Mouse (Mus musculus): ENCODE data around the gene Caskin2.

Caskin2 gene

DNA sequence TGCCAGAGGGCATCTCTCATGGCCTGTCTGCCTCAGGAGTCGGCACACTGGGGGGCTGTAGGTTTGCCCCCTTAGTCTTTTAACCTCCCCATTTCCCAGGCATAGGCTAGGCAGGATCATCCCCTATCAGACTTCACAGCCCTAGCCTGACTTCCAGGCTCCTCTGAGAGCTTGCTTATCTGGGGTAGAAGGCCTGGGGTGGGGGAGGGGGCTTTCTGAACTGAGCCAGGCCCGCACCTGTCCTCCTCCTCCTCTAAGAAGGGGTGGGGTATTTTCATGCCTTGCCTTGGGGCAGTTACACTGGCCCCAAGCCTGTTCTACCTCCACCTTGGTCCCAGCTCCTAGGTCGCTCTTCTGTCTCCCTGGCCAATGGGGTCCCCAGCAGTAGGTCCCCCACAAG, 18.1 kb upstream of the Caskin2 start:
- in situ Hi-C loops (cut with MboI, MseI): no loop called here

DNA sequence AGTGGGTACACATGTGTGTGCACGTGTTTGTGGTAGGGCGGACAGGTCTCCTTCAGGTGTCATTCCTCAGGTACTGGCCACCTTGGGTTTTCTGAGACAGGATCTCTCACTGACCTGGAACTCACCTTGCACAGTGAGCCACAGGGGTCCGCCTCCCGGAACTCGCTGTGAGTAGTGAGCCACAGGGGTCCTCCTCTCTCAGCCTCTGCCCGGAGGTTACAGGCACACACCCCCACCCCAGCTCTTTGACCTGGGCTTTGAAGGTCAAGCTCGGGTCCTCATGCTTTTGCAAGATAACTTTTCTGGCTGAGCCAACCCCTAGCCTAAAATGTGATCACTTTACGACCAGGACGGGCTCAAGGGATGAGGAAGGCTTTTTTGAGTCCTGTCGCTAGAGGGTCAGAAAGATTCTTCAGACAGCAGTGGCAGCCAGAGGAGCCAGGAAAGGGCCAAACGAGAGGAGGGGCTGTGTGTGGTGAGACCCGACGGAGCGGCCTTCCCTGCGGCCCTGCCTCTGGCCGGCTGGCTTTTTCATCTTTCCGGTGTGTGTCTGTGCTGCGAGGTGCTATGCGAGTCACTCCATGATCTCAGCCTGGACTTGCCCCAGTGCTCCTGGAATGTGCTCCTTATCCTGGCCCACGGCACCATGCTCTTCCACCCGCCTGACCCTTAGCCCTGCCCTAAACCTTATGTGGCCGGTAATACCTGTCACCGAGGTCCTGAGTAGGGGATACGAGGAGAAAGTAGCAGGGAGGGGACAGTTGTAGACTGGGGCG, 17.3 kb upstream of the Caskin2 start:
- in situ Hi-C loops (cut with MboI, MseI): no loop called here

DNA sequence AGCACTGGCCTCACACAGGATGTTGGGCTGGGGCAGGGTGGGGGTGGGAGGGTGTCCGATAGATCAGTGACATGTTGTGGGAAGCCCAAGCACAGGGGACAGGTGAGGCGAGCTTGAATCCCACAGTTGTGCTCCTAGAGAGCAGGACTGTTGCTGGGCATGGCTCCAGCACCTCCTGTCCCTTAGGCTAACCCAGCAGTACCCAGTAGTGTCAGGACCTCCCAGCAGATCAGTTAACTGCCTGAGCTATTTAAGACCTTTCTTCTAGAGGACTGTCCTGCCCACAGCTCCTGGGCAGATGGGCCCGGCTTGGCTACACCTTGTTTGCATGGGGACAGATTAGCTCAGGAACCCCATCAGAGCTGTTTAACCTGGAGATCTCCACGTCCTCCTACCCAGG, 15.6 kb upstream of the Caskin2 start:
- in situ Hi-C loops (cut with MboI, MseI): no loop called here

DNA sequence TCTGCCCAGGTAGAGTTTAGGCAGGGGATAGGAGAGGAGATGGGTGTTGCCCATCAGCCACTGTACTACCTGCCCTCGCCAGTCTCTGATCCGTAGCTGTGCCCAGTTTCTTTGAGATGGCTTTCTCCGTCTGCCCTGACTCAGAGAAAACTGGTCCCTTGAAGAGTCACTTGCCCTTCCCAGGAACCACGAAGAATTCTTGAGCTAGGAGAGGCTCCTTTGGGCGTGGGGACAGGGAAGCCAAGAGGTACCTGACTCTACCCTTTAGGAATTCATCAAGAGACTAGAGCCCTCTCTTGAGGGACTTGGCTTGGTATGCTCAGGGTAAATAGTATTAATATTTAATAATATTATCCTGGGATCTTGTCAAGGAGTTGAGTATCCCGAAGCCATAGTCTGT, 14.2 kb upstream of the Caskin2 start:
- in situ Hi-C loops (cut with MboI, MseI): no loop called here

DNA sequence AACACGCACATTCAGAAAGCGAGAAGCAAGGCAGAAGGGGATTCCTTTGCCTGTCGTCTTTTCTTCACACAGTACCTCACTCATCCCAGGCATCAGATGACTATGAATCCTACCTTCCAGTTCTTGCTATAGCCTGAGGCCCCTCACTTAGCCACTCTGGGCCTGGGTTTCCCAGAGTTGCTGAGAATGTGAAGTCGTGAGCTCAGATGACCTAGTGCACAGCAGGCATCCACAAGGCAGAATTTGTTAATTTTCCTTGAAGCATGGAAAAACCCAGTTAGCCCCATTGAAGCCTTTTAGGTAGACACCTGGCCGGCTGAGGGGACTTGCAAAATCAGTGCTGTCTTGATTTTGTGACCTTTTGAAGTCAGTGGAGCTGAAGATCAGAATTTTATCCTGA, 13.0 kb upstream of the Caskin2 start:
- in situ Hi-C loops (cut with MboI, MseI): no loop called here

DNA sequence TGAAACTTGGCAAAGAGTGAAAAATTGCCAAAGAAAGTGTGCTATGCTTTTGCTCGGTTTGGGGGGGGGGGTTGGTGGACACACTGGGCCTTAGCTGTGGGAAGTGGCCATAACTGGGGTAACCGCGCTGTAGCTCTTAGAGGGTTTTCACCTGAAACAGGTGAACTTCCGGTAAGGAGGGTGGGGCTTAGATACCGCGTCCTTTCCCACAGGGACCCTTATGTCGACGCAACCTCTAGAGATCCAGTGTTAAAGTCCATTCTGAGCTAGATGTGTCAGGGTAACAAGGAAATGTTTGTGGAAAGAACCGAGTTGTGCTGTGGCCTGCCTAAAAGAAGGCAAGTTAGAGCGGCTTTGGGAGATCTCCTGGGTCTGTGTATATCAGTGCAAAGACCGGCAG, 11.4 kb upstream of the Caskin2 start:
- in situ Hi-C loops (cut with MboI, MseI): no loop called here

DNA sequence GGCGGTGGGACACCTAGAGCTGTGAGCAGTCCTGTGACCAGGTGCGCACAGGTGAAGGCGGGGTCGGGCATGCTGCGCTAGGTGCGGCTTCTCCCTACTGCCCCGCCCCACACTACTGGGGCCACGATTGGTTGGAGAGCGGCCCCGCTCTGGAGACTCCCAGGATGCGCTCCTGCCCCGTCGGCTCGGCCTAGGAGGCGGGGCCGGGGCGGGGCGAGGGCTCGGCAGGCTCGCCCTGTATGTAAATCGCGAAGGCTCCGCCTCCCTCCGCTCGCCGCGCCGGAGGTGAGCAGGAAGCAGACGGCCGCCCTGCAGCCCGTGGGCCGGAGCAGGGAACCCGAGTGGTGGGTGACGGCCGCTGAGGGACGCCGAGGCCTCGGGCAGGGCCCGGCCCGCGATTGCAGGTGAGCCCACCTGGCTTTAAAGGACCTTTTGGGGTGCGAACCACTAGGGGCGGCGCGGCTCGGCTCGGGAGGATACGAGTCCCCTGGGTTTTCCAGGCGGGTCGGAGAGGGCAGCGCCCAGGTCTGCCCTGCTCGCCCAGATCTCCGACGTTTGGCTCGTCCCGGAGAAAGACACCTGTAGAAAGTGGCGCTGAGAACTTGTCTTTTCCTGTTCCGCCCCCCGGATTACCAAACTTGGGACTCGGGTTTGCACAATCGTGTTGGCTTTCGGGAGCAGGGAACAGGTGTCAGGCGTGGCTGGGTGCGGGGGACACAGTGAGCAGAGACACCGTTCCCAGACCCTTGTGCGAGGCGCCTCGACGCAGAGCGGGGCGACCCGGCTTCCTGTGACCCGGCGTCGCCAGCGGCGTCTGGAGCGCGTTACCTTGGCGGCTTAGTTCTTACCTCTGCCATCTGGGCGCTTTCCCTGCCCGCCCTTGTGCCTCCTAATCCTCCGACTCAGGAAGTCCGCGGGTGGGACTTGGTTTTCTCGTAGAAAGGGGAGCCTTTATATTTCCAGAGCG, 10.6 kb upstream of the Caskin2 start, which contains the start of gene Llgl2:
Llgl2 (plus strand) TSS at position 276 of the 967 bp plus-strand sequence.
- in situ Hi-C loops (cut with MboI, MseI): no loop called here

DNA sequence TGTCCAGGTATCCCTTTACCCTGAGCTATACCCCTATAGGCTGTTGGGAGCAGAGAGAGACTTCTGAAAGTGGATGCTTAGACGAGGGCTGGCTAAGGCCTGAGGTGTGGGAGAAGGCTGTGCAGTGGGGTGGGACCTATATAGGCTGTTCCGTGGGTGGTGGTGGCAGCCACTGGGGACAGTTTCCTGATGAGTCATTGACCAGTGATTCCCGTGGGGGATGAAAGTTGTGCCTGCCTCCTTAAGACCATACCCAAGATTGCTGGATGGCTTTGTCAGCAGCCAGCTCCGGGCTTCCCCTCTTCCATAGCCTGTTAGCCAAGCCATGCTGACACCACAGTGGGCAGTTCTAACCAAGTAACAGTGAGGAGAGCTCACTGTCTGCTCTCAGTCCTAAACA, 7.6 kb upstream of the Caskin2 start:
- in situ Hi-C loops (cut with MboI, MseI): no loop called here

DNA sequence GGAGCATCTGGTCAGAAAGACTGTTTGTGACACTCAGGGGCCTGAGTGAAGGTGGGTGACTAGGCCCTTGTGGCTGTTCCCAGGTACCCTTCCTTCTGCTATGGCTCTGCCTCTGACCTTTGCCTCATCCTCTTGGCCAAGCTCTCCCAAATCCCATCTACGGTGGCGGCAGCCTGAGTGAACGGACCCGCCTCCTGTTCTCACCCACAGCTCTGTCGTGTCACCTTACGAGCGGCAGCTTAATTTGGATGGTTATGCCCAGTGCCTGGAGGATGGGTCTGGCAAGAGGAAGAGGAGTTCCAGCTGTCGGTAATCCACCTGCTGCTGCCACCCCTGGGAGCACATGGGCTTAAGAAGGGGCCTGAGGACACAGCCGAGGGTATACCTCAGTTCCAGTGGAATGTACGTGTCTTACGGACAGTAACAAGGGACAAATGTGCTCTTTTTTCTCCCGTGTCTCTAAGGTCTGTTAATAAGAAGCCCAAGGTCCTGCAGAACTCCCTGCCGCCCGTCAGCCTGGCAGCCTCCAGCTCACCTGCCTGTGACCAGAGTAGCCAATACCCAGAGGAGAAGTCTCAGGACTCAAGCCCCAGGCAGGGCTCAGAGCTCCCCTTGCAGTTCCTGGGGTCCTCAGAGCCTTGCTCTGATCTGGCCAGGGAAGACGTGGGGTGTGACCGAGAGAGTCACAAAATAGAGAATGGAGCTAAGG, 6.6 kb upstream of the Caskin2 start:
- in situ Hi-C loops (cut with MboI, MseI): no loop called here

DNA sequence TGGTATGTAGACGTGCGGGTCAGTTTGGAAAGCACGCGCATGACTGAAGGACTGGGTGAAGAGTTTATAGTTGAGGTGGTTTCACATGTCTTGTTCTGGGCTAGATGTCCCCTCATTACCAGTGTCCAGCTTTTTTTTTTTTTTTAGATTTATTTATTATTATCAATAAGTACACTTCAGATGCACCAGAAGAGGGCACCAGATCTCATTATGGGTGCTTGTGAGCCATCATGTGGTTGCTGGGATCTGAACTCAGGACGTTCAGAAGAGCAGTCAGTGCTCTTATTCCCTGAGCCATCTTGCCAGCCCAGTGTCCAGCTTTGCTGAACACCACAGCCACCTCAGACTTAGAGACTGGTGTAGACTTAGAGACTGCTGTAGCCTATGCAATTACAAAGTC, 3.9 kb upstream of the Caskin2 start:
- in situ Hi-C loops (cut with MboI, MseI): no loop called here

DNA sequence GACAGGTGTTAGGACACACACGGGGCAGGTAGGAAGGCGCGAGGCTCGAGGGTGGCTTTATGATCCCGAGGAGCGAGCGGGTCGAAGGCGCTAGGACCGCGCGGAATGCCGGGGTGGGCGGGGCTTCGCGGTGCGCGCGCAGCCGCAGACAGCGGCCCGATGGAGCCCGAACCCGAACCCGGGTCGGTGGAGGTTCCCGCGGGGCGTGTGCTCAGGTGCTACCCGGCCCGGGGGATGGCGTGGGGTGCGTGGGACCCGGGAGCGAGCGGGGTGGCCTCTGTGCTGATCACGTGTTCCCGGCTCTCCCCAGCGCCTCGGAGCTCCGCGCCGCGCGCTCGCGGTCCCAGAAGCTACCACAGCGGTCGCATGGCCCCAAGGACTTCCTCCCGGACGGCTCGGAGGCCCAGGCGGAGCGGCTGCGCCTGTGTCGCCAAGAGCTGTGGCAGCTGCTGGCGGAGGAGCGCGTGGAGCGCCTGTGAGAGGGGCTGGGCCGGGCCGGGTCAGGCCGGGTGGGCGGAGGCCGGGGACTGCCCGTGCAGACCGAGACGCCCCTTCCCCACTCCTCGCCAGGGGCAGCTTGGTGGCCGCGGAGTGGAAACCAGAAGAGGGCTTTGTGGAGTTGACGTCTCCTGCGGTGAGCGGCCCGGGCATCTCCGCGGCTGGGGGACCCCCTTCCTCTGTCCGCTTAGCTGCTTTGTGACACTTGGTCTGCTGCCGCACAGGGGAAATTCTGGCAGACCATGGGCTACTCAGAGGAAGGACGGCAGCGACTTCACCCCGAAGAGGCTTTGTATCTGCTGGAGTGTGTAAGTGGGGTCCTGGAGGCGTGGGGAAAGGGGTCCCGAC, 1.4 kb upstream of the Caskin2 start, which contains the start of gene Tsen54:
Tsen54 (plus strand) TSS at position 120 of the 846 bp plus-strand sequence.
- in situ Hi-C loops (cut with MboI, MseI): loop anchor here (5.0 kb wide), 2 partner anchors 93 to 168 kb away; no protein-coding TSS in a partner anchor

DNA sequence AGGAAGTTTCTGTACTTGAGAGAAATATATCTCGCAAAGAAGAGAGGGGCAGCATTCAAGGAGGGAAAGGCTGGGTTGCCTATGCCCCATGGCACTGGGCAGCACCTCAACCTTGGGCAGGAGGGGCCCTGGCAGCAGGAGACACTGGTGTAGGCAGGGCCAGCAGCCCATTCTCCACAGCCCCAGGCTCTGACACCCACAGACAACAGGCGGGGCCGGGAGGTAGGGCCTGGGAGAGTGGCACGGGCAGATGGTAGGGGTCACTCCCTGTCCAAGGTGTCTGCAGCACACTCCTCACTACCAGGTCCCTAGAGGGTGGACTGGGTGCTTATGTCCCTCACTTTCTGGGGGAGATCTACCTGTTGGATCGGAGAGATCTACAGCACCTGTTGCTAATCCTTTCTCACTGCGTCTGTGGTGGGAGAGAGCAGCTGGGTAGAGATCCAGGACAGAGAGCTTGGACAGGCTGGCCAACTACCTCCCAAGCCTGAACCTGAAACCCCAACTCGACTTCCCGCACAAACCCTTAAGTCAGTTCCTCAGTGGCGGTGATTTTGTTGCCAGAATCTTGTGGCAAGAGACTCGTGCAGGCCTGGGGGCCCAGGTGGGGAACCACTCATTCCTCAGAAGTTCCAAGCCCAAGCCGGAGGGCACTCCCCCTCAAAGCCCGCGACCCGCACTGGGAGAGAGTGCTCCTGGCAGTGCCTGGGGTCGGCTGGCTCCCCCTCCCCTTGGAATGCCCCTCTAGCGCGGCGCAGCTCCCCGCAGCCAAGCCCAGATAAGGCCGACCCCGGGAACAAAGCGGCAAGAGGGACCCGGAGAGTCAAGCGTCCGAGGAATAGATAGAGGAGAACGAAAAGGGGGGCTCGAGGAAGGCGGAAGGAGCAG, 662 bp downstream of the Caskin2 start:
- in situ Hi-C loops (cut with MboI, MseI): loop anchor here (5.0 kb wide), 2 partner anchors 90 to 165 kb away; no protein-coding TSS in a partner anchor

DNA sequence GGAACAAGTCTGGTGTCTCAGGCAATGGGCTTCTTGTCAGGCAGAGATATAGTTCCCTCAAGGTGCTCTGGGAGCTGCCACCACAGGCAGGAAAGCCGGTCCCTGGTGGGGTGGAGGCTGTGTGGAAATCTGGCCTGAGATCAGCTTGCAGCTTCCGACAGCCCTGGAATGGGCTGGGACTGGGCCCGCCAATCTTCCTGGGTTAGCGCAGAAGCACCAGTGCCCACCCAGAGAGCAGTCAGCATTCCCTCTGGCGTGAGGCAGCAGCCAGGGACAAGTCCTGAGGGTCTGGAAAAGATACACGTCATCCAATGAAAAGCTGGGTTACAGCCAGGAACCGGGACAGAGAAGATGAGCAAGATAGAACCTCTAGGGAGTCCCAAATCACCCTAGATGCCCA, 1.3 kb downstream of the Caskin2 start:
- in situ Hi-C loops (cut with MboI, MseI): loop anchor here (5.0 kb wide), 2 partner anchors 90 to 165 kb away; no protein-coding TSS in a partner anchor

DNA sequence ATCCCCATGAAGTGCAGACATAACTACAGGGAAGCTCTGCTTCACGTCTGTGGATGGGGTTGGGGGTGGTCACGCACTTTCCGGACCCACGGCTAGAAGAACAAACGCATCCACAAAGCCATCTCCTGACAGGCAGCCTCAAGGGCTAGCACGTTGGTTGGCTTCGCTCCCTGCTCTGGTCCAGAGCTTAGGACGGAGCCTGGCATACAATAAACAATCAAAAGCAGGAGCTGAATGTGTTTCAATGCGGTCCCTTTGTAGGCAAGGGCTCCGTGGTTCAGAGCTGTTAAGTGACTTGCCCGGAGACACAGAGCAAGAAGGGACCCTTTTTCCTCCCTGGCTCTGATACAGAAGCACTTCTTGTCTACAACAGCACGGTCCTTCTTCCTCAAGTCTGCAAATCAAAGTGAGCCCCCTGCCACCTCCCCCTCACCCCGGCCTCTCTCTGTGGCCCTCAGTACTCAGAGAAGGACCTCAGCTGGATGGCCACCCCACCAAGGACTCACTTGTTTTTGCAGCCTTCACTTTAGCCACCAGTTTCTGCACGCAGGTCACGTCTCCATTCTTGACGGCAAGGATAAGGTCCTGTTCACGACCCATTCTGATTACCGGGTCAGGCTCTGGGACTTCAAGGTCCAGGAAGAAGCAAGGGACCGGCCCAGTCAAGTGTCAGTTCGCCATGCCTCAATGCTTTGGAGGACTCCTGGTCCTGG, 1.9 kb downstream of the Caskin2 start:
- in situ Hi-C loops (cut with MboI, MseI): loop anchor here (5.0 kb wide), 2 partner anchors 89 to 164 kb away; no protein-coding TSS in a partner anchor

DNA sequence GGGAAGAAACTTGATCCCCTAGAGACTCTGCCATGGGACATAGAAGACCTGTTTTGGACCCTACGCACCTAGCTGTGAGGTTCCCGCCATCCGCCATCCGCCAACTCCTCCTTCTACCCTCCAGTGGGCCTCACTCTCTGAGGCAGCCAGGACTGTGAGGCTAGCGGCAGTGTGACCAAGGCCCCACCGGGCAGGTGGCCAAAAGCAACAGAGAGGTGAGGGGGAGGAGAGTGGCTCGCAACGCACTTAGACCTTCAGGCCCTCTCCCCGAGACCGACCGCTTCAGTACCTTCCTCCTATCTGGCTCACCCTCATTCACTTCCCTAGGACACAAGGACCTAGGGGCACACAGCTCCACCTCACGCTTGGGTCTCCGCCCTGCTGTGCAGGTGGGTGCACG, 3.1 kb downstream of the Caskin2 start:
- in situ Hi-C loops (cut with MboI, MseI): loop anchor here (5.0 kb wide), 2 partner anchors 88 to 163 kb away; no protein-coding TSS in a partner anchor

DNA sequence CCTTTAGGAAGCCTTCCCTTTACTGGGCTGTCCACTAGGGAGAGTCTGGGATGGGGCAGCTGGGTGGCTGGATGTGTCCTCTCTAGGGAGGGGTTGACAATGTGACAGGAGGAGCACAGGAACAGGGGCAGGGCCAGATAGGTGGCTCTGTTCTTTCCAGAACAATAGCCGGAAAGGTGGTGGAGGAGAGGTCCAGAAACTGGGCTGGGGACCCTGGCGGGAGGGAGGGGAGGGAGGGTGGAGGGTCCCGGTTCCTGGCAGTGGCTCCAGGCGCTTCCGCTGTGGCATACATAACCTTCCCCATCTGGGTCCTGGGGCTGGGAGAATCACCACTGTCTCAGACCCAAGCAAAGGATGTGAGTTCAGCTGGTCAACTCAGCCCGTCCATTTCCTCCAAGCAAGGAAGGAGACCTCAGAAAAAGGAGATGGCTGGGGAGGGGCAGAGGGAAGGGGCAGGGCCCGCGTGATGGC, 4.1 kb downstream of the Caskin2 start:
- in situ Hi-C loops (cut with MboI, MseI): no loop called here

DNA sequence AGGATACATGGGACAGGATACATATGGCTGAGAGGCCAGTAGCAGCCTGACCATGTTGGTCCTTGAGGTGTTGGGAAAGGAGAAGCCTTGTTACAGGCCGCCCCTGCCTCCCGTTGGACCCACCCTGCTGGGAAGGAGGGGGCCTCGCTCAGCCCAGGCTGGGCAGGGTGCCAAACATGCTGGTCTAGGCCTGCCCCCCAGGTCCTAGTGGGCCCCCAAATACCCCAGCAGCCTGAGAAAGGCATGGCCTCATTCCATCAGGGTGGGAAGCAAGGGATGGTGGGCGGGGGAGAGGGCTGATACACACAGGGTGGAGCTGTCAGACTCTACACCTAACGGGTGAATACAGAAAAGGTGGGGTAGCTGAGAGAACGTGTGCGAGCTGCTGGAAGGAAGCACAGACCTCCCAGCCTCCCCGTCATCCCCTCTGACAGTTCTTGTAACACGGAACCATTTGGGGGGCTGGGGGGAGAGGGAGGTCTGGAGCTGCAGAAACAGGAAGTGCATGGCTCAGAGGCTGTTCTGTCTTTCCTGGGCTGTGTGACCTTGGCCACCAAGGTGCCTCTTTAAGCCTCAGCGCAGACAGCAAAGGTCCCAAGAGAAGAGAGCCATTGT, 4.6 kb downstream of the Caskin2 start:
- in situ Hi-C loops (cut with MboI, MseI): no loop called here

DNA sequence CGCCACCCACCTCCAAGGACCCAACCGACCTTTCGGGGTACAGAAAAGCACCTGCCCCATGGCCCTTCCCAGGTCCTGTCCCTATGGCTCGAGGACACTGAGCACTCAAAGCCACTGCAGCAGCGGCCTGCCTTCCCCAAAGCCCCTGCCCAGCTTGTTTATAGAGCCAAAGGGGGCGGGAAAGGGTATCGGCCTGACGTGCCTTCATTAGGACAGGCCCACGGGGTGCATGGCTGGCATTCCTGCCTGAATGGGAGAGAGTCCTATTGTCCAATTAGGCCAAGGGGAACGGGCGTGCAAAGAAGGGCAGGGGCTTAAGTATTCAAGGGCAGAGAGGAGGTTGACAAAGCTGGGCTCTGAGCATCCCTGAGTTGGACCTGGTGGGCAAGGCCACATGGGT, 5.5 kb downstream of the Caskin2 start:
- in situ Hi-C loops (cut with MboI, MseI): no loop called here

Data from T-helper 1 cell (primary cell).